Mouse (Mus musculus): ENCODE measurements around the gene Cnbp. TPM values are rescaled to one million over a fixed set of nuclear protein-coding genes. Genes with fewer than 3 reads are reported as not detected.

The Cnbp gene
- polyA plus RNA-seq, 1 experiment from 2014 or later = 1,368 TPM

- ATAC-seq (replicated peaks; ENCODE audit: insufficient number of reproducible peaks, low FRiP score, low TSS enrichment, low read depth) = no peak
- H3K4me2 ChIP-seq (ENCODE audit: low read depth, low read length) = no peak overlapping the region
Observed at GRCm38 (mm10) chr6:87868871-87869506, 18.1 kb upstream of the Cnbp start.

DNA sequence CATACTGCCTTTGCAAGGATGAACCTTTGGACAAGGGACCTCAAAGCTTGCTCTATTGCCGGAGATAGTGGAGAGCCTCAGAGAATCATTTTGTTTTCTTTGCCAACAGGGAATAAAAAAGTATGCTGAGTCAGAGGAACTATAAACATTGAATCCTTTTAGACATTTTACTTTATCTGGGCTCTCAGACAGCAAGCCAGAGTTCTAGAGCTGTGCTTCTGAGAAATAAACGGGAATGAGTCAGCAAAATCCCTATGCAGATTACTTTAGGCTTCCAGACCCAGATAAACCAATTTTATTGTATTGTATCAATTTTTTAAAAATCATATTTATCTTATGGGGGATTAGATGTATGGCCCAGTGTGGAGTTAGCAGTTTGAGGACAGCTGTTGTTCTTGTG lies 16.4 kb upstream of the Cnbp start:
- Histone ChIP-seq H3K27me3 (ENCODE audit: control insufficient read depth, insufficient read depth, low read length) (no peaks in the 10 kb centered on the region), H3K4me1 (ENCODE audit: control insufficient read depth, insufficient read depth, low read length) (no peaks in the 10 kb centered on the region), H3K4me2 (ENCODE audit: low read depth, low read length) (no peak overlapping the region), H3K27ac (replicated peaks; ENCODE audit: low read depth, low read length) (no peak overlapping the region), H3K9me3 (replicated peaks; ENCODE audit: control insufficient read depth, low read length) (no peaks in the 10 kb centered on the region), H3K36me3 (replicated peaks; ENCODE audit: control insufficient read depth, insufficient read depth, low read depth, low read length) (no peaks in the 10 kb centered on the region), H3K4me3 (ENCODE audit: low read depth, low read length) (no peak overlapping the region), H3K9ac (replicated peaks; ENCODE audit: low read length) (no peak overlapping the region)
- no peak for ATAC-seq (replicated peaks; ENCODE audit: insufficient number of reproducible peaks, low FRiP score, low TSS enrichment, low read depth)
- DNase-seq (ENCODE audit: low spot score) = no peak
- WGBS = 75% methylated on average over 2 of the region's 2 CpGs

More at GRCm38 (mm10) chr6:87868871-87869506, 18.1 kb upstream of the Cnbp start:
- H3K9ac ChIP-seq (replicated peaks; ENCODE audit: low read length) = no peak overlapping the region; the same call in 1 of the 2 replicates
- no peaks in the 10 kb centered on the region for H3K4me1 ChIP-seq (ENCODE audit: control insufficient read depth, insufficient read depth, low read length)
- no peaks in the 10 kb centered on the region for H3K36me3 ChIP-seq (replicated peaks; ENCODE audit: control insufficient read depth, insufficient read depth, low read depth, low read length)
- H3K27ac ChIP-seq (replicated peaks; ENCODE audit: low read depth, low read length) = no peak overlapping the region
- H3K9me3 ChIP-seq (replicated peaks; ENCODE audit: control insufficient read depth, low read length) = no peaks in the 10 kb centered on the region
- DNase-seq (ENCODE audit: low spot score) = no peak
- no peak overlapping the region for H3K4me3 ChIP-seq (ENCODE audit: low read depth, low read length)
- WGBS = 77% methylated on average over 9 of the region's 9 CpGs
- H3K27me3 ChIP-seq (ENCODE audit: control insufficient read depth, insufficient read depth, low read length) = no peaks in the 10 kb centered on the region

DNA sequence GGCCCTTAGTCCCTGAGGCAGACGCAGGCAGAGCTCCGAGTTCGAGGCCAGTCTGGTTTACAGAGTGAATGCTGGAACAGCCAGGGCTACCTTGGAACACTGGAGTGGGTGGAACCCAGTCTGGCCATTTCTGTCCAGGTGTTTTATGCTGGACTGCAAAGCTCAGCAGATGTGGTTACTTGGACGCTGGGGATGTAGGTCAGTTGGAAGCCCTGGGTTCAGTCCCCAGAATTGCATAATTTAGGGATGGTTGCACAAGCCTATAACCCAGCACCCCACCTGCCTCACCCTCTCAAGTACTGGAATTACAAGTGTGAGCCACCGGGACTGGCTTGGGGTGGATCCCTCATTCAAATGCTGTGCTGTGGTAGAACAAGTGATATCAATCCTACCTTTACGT lies 15.3 kb upstream of the Cnbp start:
- ATAC-seq (replicated peaks; ENCODE audit: insufficient number of reproducible peaks, low FRiP score, low TSS enrichment, low read depth) = no peak
- WGBS = 82% methylated on average over 6 of the region's 6 CpGs

GRCm38 (mm10) chr6:87857071-87857470 lies 6.2 kb upstream of the Cnbp start:
- 69% methylated on average over 1 of the region's 1 CpGs for WGBS
- Histone ChIP-seq H3K27ac (replicated peaks; ENCODE audit: low read depth, low read length) (no peak overlapping the region), H3K4me1 (ENCODE audit: control insufficient read depth, insufficient read depth, low read length) (no peaks in the 10 kb centered on the region), H3K9ac (replicated peaks; ENCODE audit: low read length) (no peak overlapping the region), H3K27me3 (ENCODE audit: control insufficient read depth, insufficient read depth, low read length) (no peaks in the 10 kb centered on the region), H3K36me3 (replicated peaks; ENCODE audit: control insufficient read depth, insufficient read depth, low read depth, low read length) (no peaks in the 10 kb centered on the region), H3K4me3 (ENCODE audit: low read depth, low read length) (no peak overlapping the region), H3K9me3 (replicated peaks; ENCODE audit: control insufficient read depth, low read length) (no peaks in the 10 kb centered on the region), H3K4me2 (ENCODE audit: low read depth, low read length) (no peak overlapping the region)
- DNase-seq (ENCODE audit: low spot score) (no peak), ATAC-seq (replicated peaks; ENCODE audit: insufficient number of reproducible peaks, low FRiP score, low TSS enrichment, low read depth) (no peak)

More for the DNA sequence above, 15.3 kb upstream of the Cnbp start:
- Histone ChIP-seq H3K9ac (replicated peaks; ENCODE audit: low read length) (no peak overlapping the region), H3K9me3 (replicated peaks; ENCODE audit: control insufficient read depth, low read length) (no peaks in the 10 kb centered on the region), H3K4me2 (ENCODE audit: low read depth, low read length) (no peak overlapping the region), H3K27ac (replicated peaks; ENCODE audit: low read depth, low read length) (no peak overlapping the region), H3K4me1 (ENCODE audit: control insufficient read depth, insufficient read depth, low read length) (no peaks in the 10 kb centered on the region), H3K27me3 (ENCODE audit: control insufficient read depth, insufficient read depth, low read length) (no peaks in the 10 kb centered on the region), H3K4me3 (ENCODE audit: low read depth, low read length) (no peak overlapping the region), H3K36me3 (replicated peaks; ENCODE audit: control insufficient read depth, insufficient read depth, low read depth, low read length) (no peaks in the 10 kb centered on the region)
- no peak for DNase-seq (ENCODE audit: low spot score)

DNA sequence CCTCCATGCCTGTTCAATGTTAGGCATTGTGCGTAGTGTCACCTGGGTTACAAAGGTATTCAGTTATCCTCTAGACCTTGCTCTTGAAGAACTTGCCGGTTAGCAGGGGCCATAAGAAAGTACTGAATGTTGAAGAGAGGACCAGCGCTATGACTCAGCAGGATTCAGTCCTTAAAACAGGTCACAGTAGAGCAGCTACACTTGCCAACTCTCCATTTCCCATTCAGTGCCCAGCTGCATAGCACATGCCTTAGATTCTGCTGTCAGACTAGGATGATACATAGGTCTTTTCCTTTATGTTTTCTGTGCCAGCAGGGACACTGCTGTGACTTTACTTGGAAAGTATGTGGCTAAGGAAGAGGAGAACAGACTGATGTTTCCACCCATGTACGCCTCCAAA lies 2.5 kb upstream of the Cnbp start:
- Histone ChIP-seq H3K9me3 (replicated peaks; ENCODE audit: control insufficient read depth, low read length) (no peaks in the 10 kb centered on the region), H3K27ac (replicated peaks; ENCODE audit: low read depth, low read length) (no peak overlapping the region), H3K4me3 (ENCODE audit: low read depth, low read length) (no peak overlapping the region), H3K9ac (replicated peaks; ENCODE audit: low read length) (no peak overlapping the region), H3K36me3 (replicated peaks; ENCODE audit: control insufficient read depth, insufficient read depth, low read depth, low read length) (no peaks in the 10 kb centered on the region), H3K4me2 (ENCODE audit: low read depth, low read length) (no peak overlapping the region), H3K27me3 (ENCODE audit: control insufficient read depth, insufficient read depth, low read length) (no peaks in the 10 kb centered on the region), H3K4me1 (ENCODE audit: control insufficient read depth, insufficient read depth, low read length) (no peaks in the 10 kb centered on the region)
- WGBS = 92% methylated on average over 4 of the region's 4 CpGs
- ATAC-seq (replicated peaks; ENCODE audit: insufficient number of reproducible peaks, low FRiP score, low TSS enrichment, low read depth) (no peak), DNase-seq (ENCODE audit: low spot score) (no peak)

DNA sequence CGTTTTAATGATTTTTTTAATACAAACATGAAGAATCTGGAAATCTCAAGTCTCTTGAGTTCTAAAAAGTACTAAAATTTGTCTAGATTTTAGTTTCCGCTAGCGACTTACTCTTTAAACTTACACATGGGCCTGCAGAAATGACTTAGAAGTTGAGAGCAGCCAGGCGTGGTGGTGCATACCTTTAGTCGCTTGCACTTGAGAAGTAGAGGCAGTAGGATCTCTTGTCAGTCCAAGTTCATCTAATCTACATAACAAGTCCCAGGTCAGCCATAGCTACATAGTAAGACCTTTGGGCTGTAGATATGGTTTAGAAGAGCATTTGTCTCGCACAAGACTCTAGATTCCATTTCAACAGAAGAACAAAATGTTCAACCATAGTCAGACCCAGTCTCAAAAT lies 965 bp upstream of the Cnbp start:
- no peaks in the 10 kb centered on the region for H3K4me1 ChIP-seq (ENCODE audit: control insufficient read depth, insufficient read depth, low read length)
- ATAC-seq (replicated peaks; ENCODE audit: insufficient number of reproducible peaks, low FRiP score, low TSS enrichment, low read depth) (no peak), DNase-seq (ENCODE audit: low spot score) (no peak)
- H3K4me2 ChIP-seq (ENCODE audit: low read depth, low read length) = no peak overlapping the region
- WGBS = 85% methylated on average over 6 of the region's 6 CpGs
- H3K4me3 ChIP-seq (ENCODE audit: low read depth, low read length) = no peak overlapping the region
- H3K9ac ChIP-seq (replicated peaks; ENCODE audit: low read length) = no peak overlapping the region
- no peaks in the 10 kb centered on the region for H3K9me3 ChIP-seq (replicated peaks; ENCODE audit: control insufficient read depth, low read length)
- H3K36me3 ChIP-seq (replicated peaks; ENCODE audit: control insufficient read depth, insufficient read depth, low read depth, low read length) = no peaks in the 10 kb centered on the region
- no peaks in the 10 kb centered on the region for H3K27me3 ChIP-seq (ENCODE audit: control insufficient read depth, insufficient read depth, low read length)
- H3K27ac ChIP-seq (replicated peaks; ENCODE audit: low read depth, low read length) = no peak overlapping the region

DNA sequence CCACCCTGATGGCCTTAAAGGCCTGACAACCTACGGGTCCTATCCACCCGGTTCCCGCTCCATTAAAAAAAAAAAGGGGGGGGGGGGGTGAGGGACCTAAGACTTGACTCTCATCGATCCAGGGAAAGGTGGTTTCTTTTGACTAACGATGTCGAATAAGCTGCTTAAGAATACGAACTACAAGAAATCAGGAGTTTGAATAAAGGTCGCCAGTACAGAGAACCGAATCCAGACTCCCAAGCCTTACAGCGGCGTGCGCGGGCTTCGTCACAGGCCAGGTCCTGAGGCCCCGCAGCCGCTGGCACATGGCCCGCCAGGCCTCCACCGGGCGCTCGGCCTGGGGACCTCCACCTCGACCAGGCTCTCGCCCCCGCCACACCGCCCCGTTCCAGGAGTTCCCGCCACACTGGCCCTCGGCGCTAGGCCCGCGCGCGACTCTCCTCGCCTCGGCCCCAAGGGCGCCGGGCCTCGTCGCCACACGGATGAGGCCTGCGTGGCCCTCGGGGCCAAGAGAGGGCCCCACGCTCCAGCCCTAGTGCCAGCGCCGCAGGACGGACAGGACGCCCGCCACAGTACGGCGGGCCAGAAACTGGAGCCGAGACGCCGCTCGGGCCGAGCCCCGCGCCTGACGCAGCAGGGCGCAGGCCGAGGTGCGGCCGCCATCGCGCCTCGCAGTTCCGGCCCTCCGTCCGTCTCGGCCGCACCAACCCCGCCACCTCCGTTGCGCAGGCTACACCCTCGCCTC lies 579 bp downstream of the Cnbp start:
- Histone ChIP-seq H3K4me2 (ENCODE audit: low read depth, low read length) (peak overlapping the region; percentile 59), H3K9me3 (replicated peaks; ENCODE audit: control insufficient read depth, low read length) (no peaks in the 10 kb centered on the region), H3K27ac (replicated peaks; ENCODE audit: low read depth, low read length) (peak overlapping the region; percentile 86), H3K27me3 (ENCODE audit: control insufficient read depth, insufficient read depth, low read length) (no peaks in the 10 kb centered on the region), H3K4me1 (ENCODE audit: control insufficient read depth, insufficient read depth, low read length) (no peaks in the 10 kb centered on the region), H3K9ac (replicated peaks; ENCODE audit: low read length) (peak overlapping the region; percentile 92), H3K36me3 (replicated peaks; ENCODE audit: control insufficient read depth, insufficient read depth, low read depth, low read length) (peaks cover 3% of the 10 kb centered on the region), H3K4me3 (ENCODE audit: low read depth, low read length) (peak overlapping the region; percentile 74)
- WGBS = under 1% methylated on average over 73 of the region's 73 CpGs
- peak; percentile 36 for DNase-seq (ENCODE audit: low spot score)
- ATAC-seq (replicated peaks; ENCODE audit: insufficient number of reproducible peaks, low FRiP score, low TSS enrichment, low read depth) = peak; percentile 68

GRCm38 (mm10) chr6:87849780-87850154 lies 1.1 kb downstream of the Cnbp start:
- under 1% methylated on average over 8 of the region's 8 CpGs for WGBS
- peak overlapping the region; percentile 59 for H3K4me2 ChIP-seq (ENCODE audit: low read depth, low read length)
- H3K36me3 ChIP-seq (replicated peaks; ENCODE audit: control insufficient read depth, insufficient read depth, low read depth, low read length) = peaks cover 7% of the 10 kb centered on the region
- DNase-seq (ENCODE audit: low spot score) (peak; percentile 59), ATAC-seq (replicated peaks; ENCODE audit: insufficient number of reproducible peaks, low FRiP score, low TSS enrichment, low read depth) (no peak)
- peak overlapping the region; percentile 74 for H3K4me3 ChIP-seq (ENCODE audit: low read depth, low read length)
- no peak overlapping the region; the same call in 1 of the 2 replicates for H3K27ac ChIP-seq (replicated peaks; ENCODE audit: low read depth, low read length)
- H3K9ac ChIP-seq (replicated peaks; ENCODE audit: low read length) = peak overlapping the region; percentile 92
- H3K4me1 ChIP-seq (ENCODE audit: control insufficient read depth, insufficient read depth, low read length) = no peaks in the 10 kb centered on the region
- H3K27me3 ChIP-seq (ENCODE audit: control insufficient read depth, insufficient read depth, low read length) = no peaks in the 10 kb centered on the region
- no peaks in the 10 kb centered on the region for H3K9me3 ChIP-seq (replicated peaks; ENCODE audit: control insufficient read depth, low read length)

Measured in embryonic facial prominence, embryonic 11.5 days (tissue).